Mouse (Mus musculus) CD4-positive, CD25-positive, alpha-beta regulatory T cell, adult 9 weeks (primary cell): ENCODE measurements around the gene Pld2. TPM values are rescaled to one million over a fixed set of nuclear protein-coding genes. Genes with fewer than 3 reads are reported as not detected.

Experiments used
- polyA plus RNA-seq: library from polyadenylated mRNA; unstranded; fragments of 100-300 nt; shearing (Covaris generic); gene quantifications from one replicate; pipeline ENCODE4 v1.2.1, GENCODE M21; 2017

The Pld2 gene
- 2.6 TPM for polyA plus RNA-seq

GRCm38 (mm10) chr11:70539877-70540587, at the start of gene Pld2:
TSS of gene Pld2 (plus strand) at chr11:70540064.

GRCm38 (mm10) chr11:70504970-70505369, 34.9 kb upstream of the Pld2 start, which contains the start of gene Tm4sf5:
TSS of gene Tm4sf5 (plus strand) at chr11:70505244.

GRCm38 (mm10) chr11:70514288-70514687, 25.6 kb upstream of the Pld2 start, which contains the start of gene Vmo1:
TSS of gene Vmo1 (minus strand) at chr11:70514616.

GRCm38 (mm10) chr11:70518923-70519322, 20.9 kb upstream of the Pld2 start, which contains the start of gene Gltpd2:
TSS of gene Gltpd2 (plus strand) at chr11:70519196.

GRCm38 (mm10) chr11:70525184-70525678, 14.6 kb upstream of the Pld2 start, which contains the start of gene Psmb6:
TSS of gene Psmb6 (plus strand) at chr11:70525367.

GRCm38 (mm10) chr11:70532839-70533238, 7.0 kb upstream of the Pld2 start, which contains the start of gene Gm40193:
TSS of gene Gm40193 (minus strand) at chr11:70532939.

GRCm38 (mm10) chr11:70562287-70562994, 22.6 kb downstream of the Pld2 start, which contains the start of gene Mink1:
TSS of gene Mink1 (plus strand) at chr11:70562881.

Other genes with a start within 250 kb of the Pld2 start
- not detected for gene Alox12e, start 217.4 kb upstream of the Pld2 start, polyA plus RNA-seq
- 0.41 TPM for gene Alox15, start 188.0 kb upstream of the Pld2 start, polyA plus RNA-seq
- 16.2 TPM for gene Pelp1, start 130.0 kb upstream of the Pld2 start, polyA plus RNA-seq
- 189 TPM for gene Arrb2, start 107.4 kb upstream of the Pld2 start, polyA plus RNA-seq
- 92.8 TPM for gene Med11, start 88.1 kb upstream of the Pld2 start, polyA plus RNA-seq
- not detected for gene Zmynd15, start 80.6 kb upstream of the Pld2 start, polyA plus RNA-seq
- gene Cxcl16, start 80.1 kb upstream of the Pld2 start, polyA plus RNA-seq = 1.0 TPM
- 3.0 TPM for gene Tm4sf5, start 34.8 kb upstream of the Pld2 start, polyA plus RNA-seq
- not detected for gene Vmo1, start 25.4 kb upstream of the Pld2 start, polyA plus RNA-seq
- gene Gltpd2, start 20.9 kb upstream of the Pld2 start, polyA plus RNA-seq = not detected
- 416 TPM for gene Psmb6, start 14.7 kb upstream of the Pld2 start, polyA plus RNA-seq
- not detected for gene Gm40193, start 7.1 kb upstream of the Pld2 start, polyA plus RNA-seq
- 8.6 TPM for gene Mink1, start 22.8 kb downstream of the Pld2 start, polyA plus RNA-seq
- gene 4930544D05Rik, start 75.8 kb downstream of the Pld2 start, polyA plus RNA-seq = 0.50 TPM
- 2.3 TPM for gene Chrne, start 79.2 kb downstream of the Pld2 start, polyA plus RNA-seq
- 0.10 TPM for gene Gp1ba, start 99.1 kb downstream of the Pld2 start, polyA plus RNA-seq
- 454 TPM for gene Rnf167, start 107.2 kb downstream of the Pld2 start, polyA plus RNA-seq
- gene Slc25a11, start 107.4 kb downstream of the Pld2 start, polyA plus RNA-seq = 131 TPM
- gene Pfn1, start 114.6 kb downstream of the Pld2 start, polyA plus RNA-seq = 2,554 TPM
- 22.9 TPM for gene Eno3, start 117.1 kb downstream of the Pld2 start, polyA plus RNA-seq
- gene Spag7, start 129.4 kb downstream of the Pld2 start, polyA plus RNA-seq = 91.0 TPM
- 53.2 TPM for gene Camta2, start 148.0 kb downstream of the Pld2 start, polyA plus RNA-seq
- 0.86 TPM for gene Inca1, start 160.1 kb downstream of the Pld2 start, polyA plus RNA-seq
- gene Kif1c, start 160.5 kb downstream of the Pld2 start, polyA plus RNA-seq = 0.47 TPM
- gene Zfp3, start 224.1 kb downstream of the Pld2 start, polyA plus RNA-seq = 5.8 TPM